Mouse (Mus musculus) midbrain, embryonic 10.5 days (tissue): ENCODE data around the gene Nr1i3. TPM values are rescaled to one million over a fixed set of nuclear protein-coding genes. Genes with fewer than 3 reads are reported as not detected.

Experiments used
- DNase-seq: peaks from one replicate; pipeline ENCODE4 v3.0.0-alpha.2; 2017; ENCODE audit warnings: low spot score
- H3K27ac ChIP-seq: fragments of 300-500 bp; sonication (generic); replicated peaks from 2 replicates; pipeline ENCODE4 v1.5.1; 2016; ENCODE audit warnings: mild to moderate bottlenecking
- H3K27me3 ChIP-seq: fragments of 300-500 bp; sonication (generic); 2 replicates; pipeline ENCODE4 v1.6.1; 2016; ENCODE audit warnings: low read depth, mild to moderate bottlenecking; ENCODE audit not compliant: poor library complexity, severe bottlenecking
- H3K36me3 ChIP-seq: fragments of 300-500 bp; sonication (generic); 2 replicates; pipeline ENCODE4 v1.6.1; 2016; ENCODE audit warnings: mild to moderate bottlenecking, moderate library complexity
- H3K4me1 ChIP-seq: fragments of 300-500 bp; sonication (generic); 2 replicates; pipeline ENCODE4 v1.6.1; 2016
- H3K4me3 ChIP-seq: fragments of 300-500 bp; sonication (generic); 2 replicates; pipeline ENCODE4 v1.5.1; 2016; ENCODE audit warnings: mild to moderate bottlenecking, moderate library complexity
- H3K9me3 ChIP-seq: fragments of 300-500 bp; sonication (generic); replicated peaks from 2 replicates; pipeline ENCODE4 v1.6.1; 2016; ENCODE audit warnings: mild to moderate bottlenecking
- WGBS: fragments of 180-500 bp; shearing (Covaris S2); methylation state at CpG from one replicate; pipeline ENCODE4 v1.1.7; 2016; 5-methylcytosine and 5-hydroxymethylcytosine counted together
- polyA plus RNA-seq: library from polyadenylated mRNA; unstranded; fragments of >200 nt; fragmentation: Nextera tagmentation; extraction: Ambion mirVana; gene quantifications from 2 replicates; pipeline ENCODE4 v1.2.1, GENCODE M21; 2016

Gene Nr1i3
- polyA plus RNA-seq, 1 experiment from 2014 or later, result 0.28 TPM

DNA sequence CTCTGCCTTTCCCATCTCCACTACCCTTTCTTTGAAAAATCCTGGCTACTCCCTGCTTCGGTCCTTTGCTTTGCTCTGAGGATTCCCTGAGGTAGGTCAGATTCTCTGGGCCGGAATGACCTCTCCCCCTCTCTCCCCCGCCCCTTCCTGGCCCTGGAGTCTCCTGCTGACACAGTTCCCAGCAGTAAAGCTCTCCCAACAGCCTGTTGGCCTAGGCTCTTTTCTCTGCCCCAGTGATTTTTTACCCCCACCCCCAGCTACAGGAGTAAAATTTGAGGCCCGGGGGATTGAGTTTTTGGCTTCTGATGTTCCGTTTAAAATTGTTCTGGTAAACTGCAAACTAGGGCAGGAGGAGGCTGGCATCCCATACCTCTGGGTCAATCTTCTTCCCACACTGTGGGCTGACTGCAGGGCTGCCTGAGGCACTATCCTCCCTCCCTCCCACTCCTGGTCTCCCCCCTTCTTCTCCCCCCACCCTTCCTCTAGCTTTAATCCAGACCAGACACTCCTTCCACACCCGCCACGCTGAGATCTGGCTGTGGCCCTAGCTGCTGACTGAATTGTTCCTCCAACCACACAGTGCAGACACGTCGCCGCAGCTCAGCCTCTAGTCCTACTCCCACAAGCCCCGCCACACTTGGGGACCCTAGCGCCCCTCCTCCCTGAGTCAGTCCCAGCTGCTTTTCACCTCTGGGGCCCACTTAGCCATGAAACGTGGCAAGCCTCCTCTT is 38.0 kb downstream of the Nr1i3 start:
- peaks cover 30% of the 10 kb centered on the region for H3K36me3 ChIP-seq
- H3K4me3 ChIP-seq, result peak overlapping the region; percentile 53
- peaks cover 4% of the 10 kb centered on the region; the same call in 1 of the 2 replicates for H3K27me3 ChIP-seq
- DNase-seq, result peak; percentile 68
- peak overlapping the region; percentile 86 for H3K27ac ChIP-seq
- H3K4me1 ChIP-seq, result peaks cover 63% of the 10 kb centered on the region
- WGBS, result 1% methylated on average over 13 of the region's 13 CpGs
- no peaks in the 10 kb centered on the region for H3K9me3 ChIP-seq

DNA sequence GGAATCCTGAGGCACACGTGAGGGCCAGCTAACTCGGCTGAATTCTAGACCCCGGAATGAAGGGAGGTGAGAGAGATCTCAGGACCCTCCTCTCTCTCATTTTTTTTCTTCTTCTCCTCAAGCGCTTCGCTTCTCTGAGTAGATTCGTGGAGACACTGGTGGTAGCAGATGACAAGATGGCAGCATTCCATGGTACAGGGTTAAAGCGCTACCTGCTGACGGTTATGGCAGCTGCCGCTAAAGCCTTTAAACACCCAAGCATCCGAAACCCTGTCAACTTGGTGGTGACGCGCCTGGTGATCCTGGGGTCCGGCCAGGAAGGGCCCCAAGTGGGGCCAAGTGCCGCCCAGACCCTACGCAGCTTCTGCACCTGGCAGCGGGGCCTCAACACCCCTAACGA is 38.6 kb downstream of the Nr1i3 start:
- Histone ChIP-seq H3K27me3 (peaks cover 4% of the 10 kb centered on the region; the same call in 1 of the 2 replicates), H3K4me3 (peak overlapping the region; percentile 53), H3K27ac (peak overlapping the region; percentile 86), H3K9me3 (no peaks in the 10 kb centered on the region), H3K4me1 (peaks cover 59% of the 10 kb centered on the region), H3K36me3 (peaks cover 31% of the 10 kb centered on the region)
- DNase-seq, result no peak
- WGBS, result 46% methylated on average over 17 of the region's 17 CpGs

DNA sequence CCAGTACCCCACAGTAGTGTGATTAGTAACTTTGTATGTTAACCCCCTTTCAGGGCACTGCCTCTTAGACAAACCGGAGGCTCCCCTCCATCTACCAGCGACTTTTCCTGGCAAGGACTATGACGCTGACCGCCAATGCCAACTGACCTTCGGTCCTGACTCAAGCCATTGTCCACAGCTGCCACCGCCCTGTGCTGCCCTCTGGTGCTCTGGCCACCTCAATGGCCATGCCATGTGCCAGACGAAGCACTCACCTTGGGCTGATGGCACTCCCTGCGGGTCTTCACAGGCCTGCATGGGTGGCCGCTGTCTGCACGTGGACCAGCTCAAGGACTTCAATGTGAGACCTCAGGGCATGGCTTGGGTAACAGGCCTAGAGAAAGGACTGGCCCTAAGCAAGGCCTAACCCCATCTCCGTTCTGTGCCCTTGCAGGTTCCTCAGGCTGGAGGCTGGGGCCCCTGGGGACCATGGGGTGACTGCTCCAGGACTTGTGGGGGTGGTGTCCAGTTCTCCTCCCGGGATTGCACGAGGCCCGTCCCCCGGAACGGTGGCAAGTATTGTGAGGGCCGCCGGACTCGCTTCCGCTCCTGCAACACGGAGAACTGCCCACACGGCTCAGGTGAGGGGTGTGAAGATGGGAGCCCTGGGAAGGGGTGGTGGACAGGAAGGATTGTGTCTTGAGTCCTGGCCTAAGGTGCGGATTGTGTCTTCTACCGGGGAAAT is 42.5 kb downstream of the Nr1i3 start:
- WGBS, result 88% methylated on average over 24 of the region's 24 CpGs

DNA sequence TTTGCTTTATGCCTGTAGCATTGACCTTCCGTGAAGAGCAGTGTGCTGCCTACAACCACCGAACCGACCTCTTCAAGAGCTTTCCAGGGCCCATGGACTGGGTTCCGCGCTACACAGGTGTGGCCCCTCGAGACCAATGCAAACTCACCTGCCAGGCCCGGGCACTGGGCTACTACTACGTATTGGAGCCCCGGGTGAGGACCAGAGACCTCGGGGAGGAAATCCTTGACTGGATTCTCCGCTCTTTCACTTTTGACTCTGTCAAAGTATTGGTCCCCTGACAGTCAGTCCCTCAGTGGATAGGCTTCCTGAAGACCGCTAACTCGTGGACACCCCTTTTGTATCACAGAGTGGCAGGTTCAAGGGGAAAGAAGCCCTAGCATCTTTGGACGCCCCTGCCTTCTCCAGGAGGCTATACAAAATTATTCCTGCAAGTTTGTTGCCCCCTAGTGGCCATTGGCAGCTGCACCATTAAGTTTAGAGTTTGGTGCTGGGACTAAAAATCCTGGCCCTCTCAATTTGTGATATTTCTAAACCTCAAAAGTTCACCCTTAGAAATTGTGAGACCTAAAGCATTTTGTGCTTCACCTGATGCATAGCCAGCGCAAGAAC is 43.3 kb downstream of the Nr1i3 start:
- 66% methylated on average over 15 of the region's 15 CpGs for WGBS
- Histone ChIP-seq H3K27me3 (no peaks in the 10 kb centered on the region), H3K4me3 (peak overlapping the region; percentile 11; the same call in 1 of the 2 replicates), H3K9me3 (no peaks in the 10 kb centered on the region), H3K36me3 (peaks cover 47% of the 10 kb centered on the region), H3K27ac (peak overlapping the region; percentile 6; the same call in 1 of the 2 replicates), H3K4me1 (peaks cover 18% of the 10 kb centered on the region)
- DNase-seq, result peak; percentile 69

More for the DNA sequence above, 42.5 kb downstream of the Nr1i3 start:
- Histone ChIP-seq H3K27ac (peak overlapping the region; percentile 6; the same call in 1 of the 2 replicates), H3K4me3 (no peak overlapping the region), H3K36me3 (peaks cover 47% of the 10 kb centered on the region), H3K4me1 (peaks cover 24% of the 10 kb centered on the region), H3K9me3 (no peaks in the 10 kb centered on the region), H3K27me3 (no peaks in the 10 kb centered on the region)
- DNase-seq, result no peak

DNA sequence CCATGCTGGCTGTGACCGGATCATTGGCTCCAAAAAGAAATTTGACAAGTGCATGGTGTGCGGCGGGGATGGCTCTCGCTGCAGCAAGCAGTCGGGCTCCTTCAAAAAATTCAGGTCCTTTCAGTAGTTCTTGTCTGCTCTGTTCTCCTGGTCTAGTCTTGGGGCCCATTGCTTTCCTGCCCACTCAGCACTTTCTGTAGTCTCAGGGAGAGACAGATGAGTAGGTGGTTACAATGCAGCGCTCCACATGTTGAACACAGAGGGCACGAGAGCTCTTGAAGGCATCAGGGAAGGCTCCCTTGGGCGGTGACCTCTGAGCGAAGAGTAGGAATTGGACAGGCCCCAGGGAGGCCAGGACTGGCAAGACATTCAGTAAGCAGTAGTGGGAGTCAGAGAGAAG is 44.0 kb downstream of the Nr1i3 start:
- Histone ChIP-seq H3K27me3 (no peaks in the 10 kb centered on the region), H3K4me3 (no peak overlapping the region), H3K27ac (no peak overlapping the region), H3K9me3 (no peaks in the 10 kb centered on the region), H3K4me1 (peaks cover 18% of the 10 kb centered on the region), H3K36me3 (peaks cover 46% of the 10 kb centered on the region)
- 90% methylated on average over 9 of the region's 9 CpGs for WGBS
- no peak for DNase-seq

DNA sequence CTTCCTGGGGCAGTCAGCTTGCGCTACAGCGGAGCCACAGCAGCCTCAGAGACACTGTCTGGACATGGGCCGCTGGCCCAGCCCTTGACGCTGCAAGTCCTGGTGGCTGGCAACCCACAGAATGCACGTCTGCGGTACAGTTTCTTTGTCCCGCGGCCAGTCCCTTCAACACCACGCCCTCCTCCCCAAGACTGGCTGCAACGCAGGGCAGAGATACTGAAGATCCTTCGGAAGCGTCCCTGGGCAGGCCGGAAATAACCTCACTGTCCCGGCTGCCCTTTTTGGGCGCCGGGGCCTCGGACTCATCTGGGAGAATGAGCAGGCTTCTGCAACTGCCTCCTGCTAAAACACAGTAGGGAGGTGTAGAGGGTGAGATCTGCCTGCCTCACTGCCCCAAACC is 45.2 kb downstream of the Nr1i3 start:
- no peaks in the 10 kb centered on the region for H3K9me3 ChIP-seq
- no peak overlapping the region for H3K4me3 ChIP-seq
- peaks cover 37% of the 10 kb centered on the region for H3K36me3 ChIP-seq
- H3K27me3 ChIP-seq, result no peaks in the 10 kb centered on the region
- WGBS, result 85% methylated on average over 17 of the region's 17 CpGs
- no peak for DNase-seq
- no peak overlapping the region for H3K27ac ChIP-seq
- H3K4me1 ChIP-seq, result peaks cover 21% of the 10 kb centered on the region

DNA sequence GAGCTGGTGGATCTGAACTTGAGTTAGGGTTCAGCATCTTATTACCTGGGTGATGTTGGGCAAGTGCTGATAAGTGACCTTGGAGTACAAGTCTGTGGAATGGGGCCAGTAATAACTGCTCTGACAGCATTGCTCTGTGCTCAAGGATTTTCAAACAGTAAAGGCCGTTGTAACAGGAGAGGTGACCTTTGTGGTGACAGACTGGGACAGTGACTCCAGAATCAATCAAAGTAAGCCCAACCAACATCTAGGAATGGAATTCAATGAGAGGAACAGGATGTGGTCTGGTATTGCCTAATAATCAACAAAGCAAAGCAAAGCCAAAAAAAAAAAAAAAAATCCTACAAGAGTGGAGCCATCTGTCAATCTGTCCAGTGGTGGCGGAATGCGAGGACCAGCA is 46.5 kb downstream of the Nr1i3 start:
- H3K4me3 ChIP-seq, result no peak overlapping the region
- 91% methylated on average over 3 of the region's 3 CpGs for WGBS
- H3K4me1 ChIP-seq, result peaks cover 21% of the 10 kb centered on the region
- peaks cover 24% of the 10 kb centered on the region for H3K36me3 ChIP-seq
- no peaks in the 10 kb centered on the region for H3K27me3 ChIP-seq
- no peak for DNase-seq
- no peak overlapping the region for H3K27ac ChIP-seq
- no peaks in the 10 kb centered on the region for H3K9me3 ChIP-seq

DNA sequence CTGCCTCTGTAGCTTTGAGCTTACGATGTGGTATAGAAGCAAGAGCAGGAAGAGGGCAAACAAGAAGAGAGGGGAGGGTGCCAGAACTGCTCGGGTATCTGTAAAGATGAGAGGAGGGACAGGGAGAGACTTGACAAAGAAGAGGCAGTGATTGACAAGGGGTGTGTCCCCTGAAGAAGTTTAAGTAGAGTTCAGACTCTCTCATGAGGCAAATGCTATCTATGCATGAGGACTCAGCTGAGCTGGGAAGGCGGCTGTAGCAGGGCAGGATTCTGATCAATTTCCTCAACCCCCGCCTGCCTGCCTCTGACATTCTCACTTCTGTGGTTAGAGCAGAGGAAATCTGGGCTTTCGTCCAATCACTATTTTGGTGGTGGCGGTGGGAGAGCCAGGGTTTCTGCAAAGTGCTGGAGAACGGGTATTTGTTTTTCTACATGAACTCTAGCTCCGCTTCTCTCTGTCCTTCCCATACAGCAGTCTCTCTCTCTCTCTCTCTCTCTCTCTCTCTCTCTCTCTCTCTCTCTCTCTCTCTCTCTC is 48.9 kb downstream of the Nr1i3 start:
- no peak for DNase-seq
- WGBS, result 12% methylated on average over 8 of the region's 8 CpGs
- Histone ChIP-seq H3K4me3 (peak overlapping the region; percentile 44), H3K27ac (peak overlapping the region; percentile 72), H3K4me1 (peaks cover 21% of the 10 kb centered on the region), H3K27me3 (no peaks in the 10 kb centered on the region), H3K36me3 (peaks cover 14% of the 10 kb centered on the region), H3K9me3 (no peaks in the 10 kb centered on the region)

DNA sequence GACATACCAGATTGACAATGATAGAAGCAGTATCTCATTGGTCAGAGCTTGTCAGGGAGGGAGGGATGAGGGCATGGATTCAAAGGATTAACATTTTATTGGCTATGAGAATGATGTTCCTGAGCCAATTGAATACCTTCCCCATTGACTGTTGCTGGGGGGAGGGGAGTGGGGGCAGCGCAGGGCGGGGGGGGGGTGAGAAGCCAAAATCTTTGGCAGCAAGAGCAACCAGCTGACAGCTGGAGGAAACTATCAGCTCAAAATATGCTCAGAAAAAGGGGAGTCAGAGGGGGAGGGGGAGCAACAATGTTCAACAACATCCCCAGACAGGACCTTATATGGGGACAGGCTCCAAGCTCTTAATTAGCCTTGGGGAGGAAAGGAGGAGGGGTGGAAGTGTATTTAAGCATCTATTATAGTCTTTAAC is 49.4 kb downstream of the Nr1i3 start:
- WGBS, result 5% methylated on average over 2 of the region's 2 CpGs
- Histone ChIP-seq H3K27ac (peak overlapping the region; percentile 5; the same call in 1 of the 2 replicates), H3K9me3 (no peaks in the 10 kb centered on the region), H3K4me1 (peaks cover 21% of the 10 kb centered on the region), H3K4me3 (peak overlapping the region; percentile 44), H3K36me3 (peaks cover 9% of the 10 kb centered on the region), H3K27me3 (no peaks in the 10 kb centered on the region)
- DNase-seq, result peak; percentile 36

DNA sequence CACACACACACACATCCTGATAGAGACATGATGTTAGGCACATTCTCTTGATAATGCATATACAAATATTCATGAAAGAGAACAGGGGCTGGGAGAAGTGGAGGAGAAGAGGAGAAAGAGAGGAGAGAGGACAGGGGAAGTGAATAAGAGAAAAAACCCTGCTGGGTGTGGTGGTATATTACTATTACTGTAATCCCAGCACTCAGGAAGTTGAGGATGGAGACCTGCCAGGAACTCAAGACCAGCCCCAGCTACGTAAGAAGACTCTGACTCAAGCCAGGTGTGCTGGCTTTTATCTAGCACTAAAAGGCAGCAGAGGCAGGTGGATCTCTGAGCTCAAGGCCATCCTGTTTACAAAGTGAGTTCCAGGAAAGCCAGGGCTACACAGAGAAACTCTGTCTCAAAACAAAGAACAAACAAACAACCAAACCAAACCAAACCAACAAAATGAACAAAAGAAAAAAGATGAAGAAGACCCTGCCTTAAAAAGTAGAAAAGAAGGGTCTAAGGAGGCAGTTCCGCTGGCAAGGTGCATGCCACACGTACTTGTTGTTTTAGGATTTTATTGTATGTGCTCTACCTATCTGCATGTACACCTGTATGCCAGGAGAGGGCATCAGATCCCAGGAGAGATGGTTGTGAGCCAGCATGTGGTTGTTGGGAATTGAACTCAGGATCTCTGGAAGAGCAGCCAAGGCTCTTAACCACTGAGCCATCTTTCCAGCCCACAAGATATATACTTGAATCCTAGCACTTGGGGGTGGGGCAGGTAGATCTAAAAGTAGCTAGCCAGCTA is 50.1 kb downstream of the Nr1i3 start:
- WGBS, result 87% methylated on average over 3 of the region's 3 CpGs
- peaks cover 18% of the 10 kb centered on the region for H3K4me1 ChIP-seq
- H3K36me3 ChIP-seq, result peaks cover 4% of the 10 kb centered on the region
- H3K4me3 ChIP-seq, result no peak overlapping the region
- peak overlapping the region; percentile 5; the same call in 1 of the 2 replicates for H3K27ac ChIP-seq
- DNase-seq, result no peak
- no peaks in the 10 kb centered on the region for H3K27me3 ChIP-seq
- no peaks in the 10 kb centered on the region for H3K9me3 ChIP-seq

DNA sequence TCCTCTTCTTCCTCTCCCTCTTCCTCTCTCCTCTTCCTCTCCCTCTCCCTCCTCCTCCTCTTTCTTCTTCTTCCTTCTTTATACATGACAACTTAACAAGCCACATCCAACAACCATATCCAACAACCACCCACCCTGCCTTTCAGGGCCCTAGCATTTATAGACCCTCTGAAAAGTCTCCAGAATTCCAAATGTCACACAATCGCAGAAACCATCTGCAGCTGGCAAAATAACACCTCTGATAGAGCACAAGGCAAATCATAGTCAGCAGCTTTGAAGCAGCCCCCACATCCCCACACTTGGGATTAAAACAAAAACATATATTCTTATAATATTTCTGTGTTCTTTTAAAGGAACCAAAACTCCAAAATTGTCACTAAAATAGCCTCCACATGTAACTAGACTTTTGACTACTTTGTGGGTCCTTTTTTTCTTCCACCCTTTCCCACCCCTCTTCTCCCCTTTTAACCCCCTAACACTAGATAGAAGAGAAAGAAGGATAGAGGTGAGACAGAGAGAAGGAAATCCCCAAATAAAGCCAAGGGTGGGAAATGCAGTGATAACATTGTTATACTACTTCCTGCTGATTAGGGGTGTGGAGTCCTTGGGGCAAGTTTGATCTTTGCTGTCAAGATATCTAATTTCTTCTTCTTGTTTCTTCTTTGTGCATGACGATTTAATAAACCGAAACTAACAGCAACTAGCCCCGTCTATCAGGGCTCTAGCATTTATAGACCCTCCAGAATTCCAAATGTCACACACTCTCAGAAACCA is 52.4 kb downstream of the Nr1i3 start:
- no peaks in the 10 kb centered on the region for H3K36me3 ChIP-seq
- no peak for DNase-seq
- WGBS, result 82% methylated on average over 4 of the region's 4 CpGs
- H3K4me3 ChIP-seq, result no peak overlapping the region
- H3K27ac ChIP-seq, result no peak overlapping the region
- peaks cover 33% of the 10 kb centered on the region for H3K4me1 ChIP-seq
- no peaks in the 10 kb centered on the region for H3K9me3 ChIP-seq
- H3K27me3 ChIP-seq, result no peaks in the 10 kb centered on the region
